Mouse (Mus musculus) heart, postnatal 25 days (tissue): Measurements from ENCODE around the gene Tango6. TPM values are rescaled to one million over a fixed set of nuclear protein-coding genes. Genes with fewer than 3 reads are reported as not detected.
"Not testable (repeated sequence)": the region's sequence is repeated elsewhere in the genome, so short reads cannot be mapped to it uniquely, and the experiment has no call there.

Experiments
- DNase-seq: peaks from one replicate; pipeline ENCODE4 v3.0.0; 2022; ENCODE audit warnings: low spot score
- intact Hi-C: fragments of 180-260 bp; cut with DNase I; formaldehyde crosslinking; loops from one replicate; pipeline ENCODE4 v1.15.1; 2025
- total RNA-seq, 2 experiments: library from RNA; stranded (reverse); gene quantifications; 2 replicates each; pipeline ENCODE4 v1.2.3; 2021

Gene Tango6
- total RNA-seq, 2 experiments from 2014 or later: 10.0 TPM

- not testable (repeated sequence) for DNase-seq
- intact Hi-C loops: loop anchor here (5.0 kb wide), 1 partner anchor 70 kb away; the partner anchor contains the start of gene Has3
Measured at GRCm38 (mm10) chr8:106802384-106803137, 119.7 kb downstream of the Tango6 start.

GRCm38 (mm10) chr8:106805859-106806258 is 123.0 kb downstream of the Tango6 start:
- intact Hi-C loops: no loop called here
- DNase-seq: no peak

GRCm38 (mm10) chr8:106807461-106807860 is 124.6 kb downstream of the Tango6 start:
- intact Hi-C loops: no loop called here
- DNase-seq: no peak

- intact Hi-C loops: no loop called here
- DNase-seq: no peak
Measured at GRCm38 (mm10) chr8:106809726-106810125, 126.9 kb downstream of the Tango6 start.

- intact Hi-C loops: no loop called here
- no peak for DNase-seq
Measured at GRCm38 (mm10) chr8:106810406-106810805, 127.5 kb downstream of the Tango6 start.

GRCm38 (mm10) chr8:106812560-106812959 is 129.7 kb downstream of the Tango6 start:
- DNase-seq: no peak
- intact Hi-C loops: no loop called here

- DNase-seq: no peak
- intact Hi-C loops: no loop called here
Measured at GRCm38 (mm10) chr8:106816431-106817170, 133.7 kb downstream of the Tango6 start.

GRCm38 (mm10) chr8:106817171-106817545 is 134.3 kb downstream of the Tango6 start:
- DNase-seq: no peak
- intact Hi-C loops: no loop called here

GRCm38 (mm10) chr8:106818626-106819515 is 136.0 kb downstream of the Tango6 start:
- intact Hi-C loops: no loop called here
- no peak for DNase-seq

- intact Hi-C loops: no loop called here
- no peak for DNase-seq
Measured at GRCm38 (mm10) chr8:106819581-106819980, 136.7 kb downstream of the Tango6 start.

GRCm38 (mm10) chr8:106820553-106821515 is 138.0 kb downstream of the Tango6 start:
- intact Hi-C loops: no loop called here
- no peak for DNase-seq

GRCm38 (mm10) chr8:106828921-106829320 is 146.1 kb downstream of the Tango6 start:
- intact Hi-C loops: no loop called here
- no peak for DNase-seq

GRCm38 (mm10) chr8:106829526-106830045 is 146.7 kb downstream of the Tango6 start:
- intact Hi-C loops: no loop called here
- no peak for DNase-seq

GRCm38 (mm10) chr8:106834899-106835298 is 152.0 kb downstream of the Tango6 start:
- intact Hi-C loops: loop anchor here (5.0 kb wide), 2 partner anchors 37 to 63 kb away; partner anchors contain the start of gene Has3
- DNase-seq: peak; percentile 36

GRCm38 (mm10) chr8:106836525-106836924 is 153.7 kb downstream of the Tango6 start:
- no peak for DNase-seq
- intact Hi-C loops: loop anchor here (5.0 kb wide), 2 partner anchors 36 to 64 kb away; partner anchors contain the start of gene Has3

- DNase-seq: no peak
- intact Hi-C loops: loop anchor here (5.0 kb wide), 2 partner anchors 33 to 67 kb away; partner anchors contain the start of gene Has3
Measured at GRCm38 (mm10) chr8:106838803-106839202, 155.9 kb downstream of the Tango6 start.

GRCm38 (mm10) chr8:106839209-106840001 is 156.5 kb downstream of the Tango6 start:
- peak; percentile 26 for DNase-seq
- intact Hi-C loops: loop anchor here (5.0 kb wide), 3 partner anchors 33 to 67 kb away; partner anchors contain the start of gene Has3

GRCm38 (mm10) chr8:106850034-106850433 is 167.2 kb downstream of the Tango6 start:
- intact Hi-C loops: no loop called here
- no peak for DNase-seq
